Mouse (Mus musculus): ENCODE results near the gene Decr2. TPM values are rescaled to one million over a fixed set of nuclear protein-coding genes. Genes with fewer than 3 reads are reported as not detected.
A peak's percentile ranks its signal among the peaks of the same experiment; 100 is the strongest.
"Not testable (repeated sequence)": the region's sequence is repeated elsewhere in the genome, so short reads cannot be mapped to it uniquely, and the experiment has no call there.

The Decr2 gene
- polyA plus RNA-seq, 1 experiment from 2014 or later, result 28.8 TPM

DNA sequence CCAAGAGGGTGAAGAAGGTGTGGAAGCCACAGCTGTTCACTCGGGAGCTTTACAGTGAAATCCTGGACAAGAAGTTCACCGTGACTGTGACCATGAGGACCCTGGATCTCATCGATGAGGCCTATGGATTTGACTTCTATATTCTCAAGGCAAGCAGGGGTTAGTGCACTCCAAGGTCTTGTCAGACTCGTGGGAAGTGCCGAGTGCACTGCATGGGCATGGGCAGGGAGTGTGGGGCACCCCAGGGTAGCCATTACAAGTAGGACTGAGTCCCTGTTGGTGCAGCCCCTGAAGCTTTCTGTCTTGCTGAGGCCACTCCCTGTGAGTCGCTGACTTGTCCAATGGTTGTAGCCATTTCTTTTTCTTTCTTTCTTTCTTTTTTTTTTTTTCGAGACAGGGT is 34.4 kb upstream of the Decr2 start:
- H3K27me3 ChIP-seq (ENCODE audit: control insufficient read depth, insufficient read depth, low read length), result no peaks in the 10 kb centered on the region
- peak overlapping the region; percentile 86 for H3K4me3 ChIP-seq (replicated peaks; ENCODE audit: low read length)
- DNase-seq (ENCODE audit: low spot score) (no peak), ATAC-seq (ENCODE audit: low FRiP score) (no peak)
- H3K36me3 ChIP-seq (replicated peaks; ENCODE audit: control insufficient read depth, insufficient read depth), result peaks cover 44% of the 10 kb centered on the region
- peaks cover 12% of the 10 kb centered on the region for H3K4me1 ChIP-seq (replicated peaks; ENCODE audit: control insufficient read depth, insufficient read depth, low read length)
- WGBS, result 88% methylated on average over 7 of the region's 7 CpGs
- H3K4me2 ChIP-seq (replicated peaks), result peak overlapping the region; percentile 65
- H3K9ac ChIP-seq, result peak overlapping the region; percentile 82; the same call in 1 of the 2 replicates
- H3K9me3 ChIP-seq (ENCODE audit: control insufficient read depth, low read length), result no peaks in the 10 kb centered on the region
- H3K27ac ChIP-seq, result no peak overlapping the region

DNA sequence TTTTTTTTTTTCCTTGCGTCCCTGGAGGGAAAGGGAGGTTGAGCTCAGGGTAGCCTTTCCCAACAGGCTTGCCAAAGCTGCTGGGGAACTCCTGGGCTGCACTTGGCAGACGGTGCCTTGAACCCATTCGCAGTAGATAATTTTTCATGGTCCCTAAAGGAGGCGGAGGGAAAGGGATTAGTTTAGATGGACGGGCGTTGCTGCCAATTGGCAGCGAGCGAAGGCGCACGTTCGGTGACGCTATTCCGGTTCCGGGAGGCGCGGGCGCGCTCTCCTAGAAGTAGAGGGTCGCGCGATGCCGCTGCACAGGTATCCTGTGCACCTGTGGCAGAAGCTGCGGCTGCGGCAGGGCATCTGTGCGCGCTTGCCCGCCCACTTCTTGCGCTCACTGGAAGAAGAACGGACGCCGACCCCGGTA is 33.1 kb upstream of the Decr2 start, which contains the start of gene Mrpl28:
Gene Mrpl28 (plus strand): TSS at position 234 of the 418 bp plus-strand sequence.
- DNase-seq (ENCODE audit: low spot score) (peak; percentile 99), ATAC-seq (ENCODE audit: low FRiP score) (peak; percentile 89)
- Histone ChIP-seq H3K9ac (peak within 1 kb of the TSS; percentile 82), H3K4me1 (replicated peaks; ENCODE audit: control insufficient read depth, insufficient read depth, low read length) (peaks cover 12% of the 10 kb centered on the region), H3K27me3 (ENCODE audit: control insufficient read depth, insufficient read depth, low read length) (no peaks in the 10 kb centered on the region), H3K9me3 (ENCODE audit: control insufficient read depth, low read length) (no peaks in the 10 kb centered on the region), H3K36me3 (replicated peaks; ENCODE audit: control insufficient read depth, insufficient read depth) (peaks cover 32% of the 10 kb centered on the region), H3K4me3 (replicated peaks; ENCODE audit: low read length) (peak within 1 kb of the TSS; percentile 86), H3K27ac (0 out of 2 replicates have a peak within 1 kb of the TSS, but pooled peaks have one; percentile 15), H3K4me2 (replicated peaks) (peak within 1 kb of the TSS; percentile 65)
- under 1% methylated on average over 32 of the region's 32 CpGs for WGBS

DNA sequence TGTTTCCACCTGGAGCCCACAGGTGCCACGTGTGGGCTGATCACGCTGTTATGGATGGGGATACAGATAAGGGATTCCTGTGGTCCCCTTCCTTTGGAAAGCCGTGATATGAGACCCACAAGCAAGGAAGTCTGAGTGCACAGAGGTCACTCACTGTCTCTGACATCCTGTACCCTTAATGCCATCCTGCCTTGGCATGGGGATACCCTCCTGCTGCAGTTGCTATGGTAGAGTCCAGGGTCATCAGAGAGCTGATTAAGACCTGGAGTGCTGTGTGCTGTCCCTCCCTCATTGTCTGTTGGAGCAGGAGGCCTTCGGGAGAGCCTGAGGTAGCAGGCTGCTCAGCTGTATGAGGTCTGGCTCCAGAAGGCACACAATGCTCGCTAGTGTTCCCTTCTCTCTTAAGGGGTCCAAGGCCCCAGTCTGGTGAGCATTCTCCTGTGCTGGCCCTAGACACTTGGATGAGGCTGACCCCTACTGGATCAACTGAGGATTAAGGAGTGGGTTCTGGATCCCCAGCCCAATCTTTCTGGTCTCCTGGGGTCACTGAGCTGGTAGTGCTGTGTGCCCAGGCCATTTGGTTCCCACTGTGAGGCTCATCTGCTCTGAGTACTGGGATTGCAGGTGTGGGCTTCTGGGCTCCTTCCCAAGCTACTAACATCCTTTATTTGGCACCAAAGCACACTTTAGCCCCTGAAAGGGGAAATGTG is 32.4 kb upstream of the Decr2 start:
- Histone ChIP-seq H3K4me3 (replicated peaks; ENCODE audit: low read length) (no peak overlapping the region), H3K36me3 (replicated peaks; ENCODE audit: control insufficient read depth, insufficient read depth) (peaks cover 25% of the 10 kb centered on the region), H3K27ac (no peak overlapping the region), H3K4me1 (replicated peaks; ENCODE audit: control insufficient read depth, insufficient read depth, low read length) (peaks cover 12% of the 10 kb centered on the region), H3K9ac (no peak overlapping the region), H3K4me2 (replicated peaks) (no peak overlapping the region), H3K9me3 (ENCODE audit: control insufficient read depth, low read length) (no peaks in the 10 kb centered on the region), H3K27me3 (ENCODE audit: control insufficient read depth, insufficient read depth, low read length) (no peaks in the 10 kb centered on the region; the same call in 1 of the 2 replicates)
- no peak for DNase-seq (ENCODE audit: low spot score)
- 55% methylated on average over 5 of the region's 5 CpGs for WGBS
- ATAC-seq (ENCODE audit: low FRiP score), result no peak

DNA sequence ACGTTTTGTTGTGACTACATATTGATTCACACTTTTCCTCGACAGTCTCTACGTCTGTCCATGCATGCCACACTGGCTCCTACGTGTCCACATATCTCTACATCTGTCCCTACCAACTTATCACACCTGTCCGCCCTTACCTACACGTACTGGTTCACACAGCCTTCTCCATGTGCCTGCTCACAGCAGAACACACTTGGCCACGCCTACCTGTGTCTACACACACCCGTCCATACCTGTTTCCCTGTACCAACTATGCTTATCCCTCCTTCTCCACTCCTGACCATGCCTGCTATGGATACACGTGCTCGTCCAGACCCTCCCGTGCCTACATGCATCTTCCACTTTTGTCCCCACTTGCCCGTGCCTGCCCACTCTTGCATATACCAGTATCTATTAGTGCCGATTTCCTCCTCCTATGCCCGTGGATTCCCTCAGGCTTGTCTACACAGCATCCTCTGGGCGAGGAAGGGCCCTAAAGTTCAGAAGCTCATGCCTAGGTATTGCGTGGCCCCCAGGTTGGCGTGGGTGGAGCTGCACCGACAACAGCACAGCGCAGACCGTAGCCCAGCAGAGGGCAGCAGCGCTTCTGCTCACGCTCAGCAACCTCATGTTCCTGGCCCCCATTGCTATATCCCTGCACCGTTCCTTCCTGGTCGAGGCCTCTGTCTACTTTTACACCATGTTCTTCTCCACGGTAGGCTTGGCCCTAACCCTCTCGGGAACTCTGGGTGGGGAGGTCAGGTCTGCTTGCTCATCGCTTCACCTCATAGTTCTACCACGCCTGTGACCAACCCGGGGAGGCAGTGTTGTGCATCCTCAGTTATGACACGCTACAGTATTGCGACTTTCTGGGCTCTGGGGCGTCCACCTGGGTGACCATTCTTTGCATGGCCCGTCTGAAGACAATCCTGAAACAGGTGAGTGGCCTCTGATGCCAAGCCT is 29.9 kb upstream of the Decr2 start:
- H3K4me3 ChIP-seq (replicated peaks; ENCODE audit: low read length), result no peak overlapping the region
- WGBS, result 53% methylated on average over 33 of the region's 33 CpGs
- H3K4me1 ChIP-seq (replicated peaks; ENCODE audit: control insufficient read depth, insufficient read depth, low read length), result peaks cover 12% of the 10 kb centered on the region
- no peak overlapping the region for H3K27ac ChIP-seq
- ATAC-seq (ENCODE audit: low FRiP score), result peak; percentile 9; the same call in 1 of the 2 replicates
- H3K27me3 ChIP-seq (ENCODE audit: control insufficient read depth, insufficient read depth, low read length), result peaks cover 23% of the 10 kb centered on the region
- H3K9me3 ChIP-seq (ENCODE audit: control insufficient read depth, low read length), result no peaks in the 10 kb centered on the region
- DNase-seq (ENCODE audit: low spot score), result peak; percentile 69
- no peak overlapping the region for H3K4me2 ChIP-seq (replicated peaks)
- no peaks in the 10 kb centered on the region for H3K36me3 ChIP-seq (replicated peaks; ENCODE audit: control insufficient read depth, insufficient read depth)
- H3K9ac ChIP-seq, result no peak overlapping the region

DNA sequence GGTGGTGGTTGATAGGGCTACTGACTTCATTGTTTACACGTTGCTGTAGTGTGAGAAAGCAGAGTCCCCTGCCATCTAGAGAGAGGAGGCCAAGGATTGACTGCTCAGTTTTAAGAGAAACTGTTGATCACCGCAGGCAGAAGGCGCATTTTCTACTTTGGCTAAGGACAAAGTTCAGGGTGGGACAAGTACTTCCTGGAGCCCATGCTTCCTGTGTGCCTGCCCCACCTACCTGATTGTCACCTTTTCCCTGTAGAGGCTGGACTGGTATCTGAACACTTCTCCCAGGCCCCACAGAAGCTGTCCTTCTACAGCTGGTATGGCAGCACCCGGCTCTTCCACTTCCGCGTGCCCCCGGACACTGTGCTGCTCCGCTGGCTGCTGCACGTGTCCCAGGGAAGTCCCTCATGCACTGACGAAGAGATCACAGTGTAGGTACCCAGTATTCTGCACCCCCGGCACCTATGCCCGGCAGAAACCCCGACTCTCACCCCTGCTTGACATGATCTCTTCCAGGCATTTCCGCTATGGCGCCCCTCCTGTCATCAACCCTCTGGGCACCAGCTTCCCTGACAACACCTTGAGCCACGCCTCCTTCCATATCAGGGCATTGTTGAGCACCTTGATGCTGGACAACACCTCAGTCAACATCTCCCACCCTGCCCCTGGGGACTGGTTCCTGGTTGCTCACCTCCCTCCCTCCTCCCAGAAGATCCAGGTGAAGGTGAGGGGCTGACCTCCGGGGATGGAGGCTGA is 26.5 kb upstream of the Decr2 start:
- no peak for DNase-seq (ENCODE audit: low spot score)
- Histone ChIP-seq H3K9ac (no peak overlapping the region), H3K27ac (no peak overlapping the region), H3K9me3 (ENCODE audit: control insufficient read depth, low read length) (no peaks in the 10 kb centered on the region), H3K36me3 (replicated peaks; ENCODE audit: control insufficient read depth, insufficient read depth) (no peaks in the 10 kb centered on the region), H3K4me3 (replicated peaks; ENCODE audit: low read length) (no peak overlapping the region), H3K4me1 (replicated peaks; ENCODE audit: control insufficient read depth, insufficient read depth, low read length) (peaks cover 9% of the 10 kb centered on the region; the same call in 1 of the 2 replicates), H3K27me3 (ENCODE audit: control insufficient read depth, insufficient read depth, low read length) (peaks cover 42% of the 10 kb centered on the region), H3K4me2 (replicated peaks) (no peak overlapping the region)
- ATAC-seq (ENCODE audit: low FRiP score), result no peak
- 89% methylated on average over 17 of the region's 17 CpGs for WGBS

DNA sequence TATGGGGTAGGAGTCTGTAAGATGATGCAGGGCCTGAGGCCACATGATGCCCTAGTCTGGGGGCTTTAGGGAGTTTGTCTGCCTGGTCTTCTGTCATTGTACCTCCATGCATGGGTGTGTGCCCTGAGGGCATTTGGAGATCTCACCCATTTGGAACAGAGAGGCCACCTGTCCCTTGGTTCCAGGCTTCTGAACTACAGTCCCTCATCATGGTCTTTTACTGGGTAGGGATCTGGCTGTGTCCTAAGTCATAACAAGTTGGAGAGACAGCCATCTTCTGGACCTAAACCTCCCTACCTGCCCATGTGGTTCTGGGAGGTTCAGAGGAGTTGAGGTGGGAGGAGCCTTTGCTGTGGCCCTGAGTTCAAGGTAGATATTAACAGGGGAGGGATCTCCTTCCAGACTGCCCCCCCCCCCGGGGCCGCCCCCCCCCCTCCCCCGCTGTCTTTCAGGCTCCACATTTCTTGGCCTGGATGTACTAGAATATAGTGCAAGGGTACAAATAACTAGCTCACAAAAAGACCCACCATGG is 25.9 kb upstream of the Decr2 start:
- ATAC-seq (ENCODE audit: low FRiP score) (no peak), DNase-seq (ENCODE audit: low spot score) (no peak)
- H3K27ac ChIP-seq, result no peak overlapping the region
- peaks cover 48% of the 10 kb centered on the region for H3K27me3 ChIP-seq (ENCODE audit: control insufficient read depth, insufficient read depth, low read length)
- no peaks in the 10 kb centered on the region for H3K9me3 ChIP-seq (ENCODE audit: control insufficient read depth, low read length)
- WGBS, result 83% methylated on average over 2 of the region's 3 CpGs
- H3K4me3 ChIP-seq (replicated peaks; ENCODE audit: low read length), result no peak overlapping the region
- H3K4me2 ChIP-seq (replicated peaks), result no peak overlapping the region
- H3K36me3 ChIP-seq (replicated peaks; ENCODE audit: control insufficient read depth, insufficient read depth), result no peaks in the 10 kb centered on the region
- no peak overlapping the region for H3K9ac ChIP-seq
- H3K4me1 ChIP-seq (replicated peaks; ENCODE audit: control insufficient read depth, insufficient read depth, low read length), result peaks cover 9% of the 10 kb centered on the region; the same call in 1 of the 2 replicates

DNA sequence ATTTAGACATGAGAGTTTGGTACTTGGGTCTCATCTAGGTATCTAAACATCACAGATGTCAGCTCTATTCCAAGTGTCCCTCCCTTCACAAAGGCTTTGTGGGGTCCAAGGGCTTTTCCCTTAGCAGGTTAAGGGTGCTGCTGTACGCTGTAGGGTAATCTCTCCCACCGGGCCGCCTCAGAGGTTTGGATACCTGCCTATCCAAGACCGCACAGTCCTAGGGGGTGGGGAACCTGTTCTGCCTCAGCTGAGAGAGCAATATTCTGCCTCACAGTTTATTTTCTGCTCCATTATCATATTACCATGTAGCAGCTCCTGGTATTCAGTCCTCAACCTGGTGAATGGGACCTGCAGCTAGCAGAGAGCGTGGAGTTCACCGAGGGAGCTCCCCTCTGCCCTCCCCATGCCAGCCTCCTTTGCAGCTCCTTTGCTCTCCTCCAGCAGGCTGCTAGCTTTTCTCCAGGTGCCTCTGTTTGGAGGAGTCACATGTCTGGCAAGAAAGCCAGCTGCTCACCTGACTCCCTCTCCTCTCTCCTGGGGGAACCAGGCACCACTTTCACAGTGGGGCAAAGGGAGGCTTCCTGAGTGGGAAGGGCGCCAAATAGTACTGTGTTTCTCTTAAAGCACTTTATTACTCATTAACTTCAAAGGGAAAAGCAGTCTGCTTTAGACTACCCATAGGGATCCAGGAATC is 25.2 kb upstream of the Decr2 start:
- Histone ChIP-seq H3K27ac (no peak overlapping the region), H3K27me3 (ENCODE audit: control insufficient read depth, insufficient read depth, low read length) (peaks cover 55% of the 10 kb centered on the region), H3K4me2 (replicated peaks) (no peak overlapping the region), H3K4me3 (replicated peaks; ENCODE audit: low read length) (no peak overlapping the region), H3K9me3 (ENCODE audit: control insufficient read depth, low read length) (no peaks in the 10 kb centered on the region), H3K36me3 (replicated peaks; ENCODE audit: control insufficient read depth, insufficient read depth) (no peaks in the 10 kb centered on the region), H3K9ac (no peak overlapping the region), H3K4me1 (replicated peaks; ENCODE audit: control insufficient read depth, insufficient read depth, low read length) (peaks cover 8% of the 10 kb centered on the region; the same call in 1 of the 2 replicates)
- DNase-seq (ENCODE audit: low spot score) (no peak), ATAC-seq (ENCODE audit: low FRiP score) (no peak)
- WGBS, result 81% methylated on average over 7 of the region's 7 CpGs

DNA sequence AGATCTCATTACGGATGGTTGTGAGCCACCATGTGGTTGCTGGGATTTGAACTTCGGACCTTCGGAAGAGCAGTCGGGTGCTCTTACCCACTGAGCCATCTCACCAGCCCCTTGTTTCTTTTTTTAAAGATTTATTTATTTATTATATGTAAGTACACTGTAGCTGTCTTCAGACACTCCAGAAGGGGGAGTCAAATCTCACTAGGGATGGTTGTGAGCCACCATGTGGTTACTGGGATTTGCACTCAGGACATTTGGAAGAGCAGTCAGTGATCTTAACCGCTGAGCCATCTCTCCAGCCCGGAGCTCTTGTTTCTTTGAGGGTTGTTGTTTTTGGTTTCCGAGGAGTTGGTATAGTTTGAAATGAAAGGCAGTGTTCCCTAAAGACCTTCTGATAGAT is 24.3 kb upstream of the Decr2 start:
- not testable (repeated sequence) for H3K4me2 ChIP-seq (replicated peaks); H3K4me1 ChIP-seq (replicated peaks; ENCODE audit: control insufficient read depth, insufficient read depth, low read length); H3K4me3 ChIP-seq (replicated peaks; ENCODE audit: low read length); H3K27ac ChIP-seq; DNase-seq (ENCODE audit: low spot score); ATAC-seq (ENCODE audit: low FRiP score); H3K9me3 ChIP-seq (ENCODE audit: control insufficient read depth, low read length); H3K9ac ChIP-seq; H3K36me3 ChIP-seq (replicated peaks; ENCODE audit: control insufficient read depth, insufficient read depth)
- 64% methylated on average over 7 of the region's 7 CpGs for WGBS
- H3K27me3 ChIP-seq (ENCODE audit: control insufficient read depth, insufficient read depth, low read length), result peaks cover 59% of the 10 kb centered on the region

All from hindbrain, embryonic 14.5 days (tissue).